Mouse (Mus musculus) Patski (cell line): ENCODE measurements at regions not wholly inside any gene's neighbourhood (a gene's known extent, or its start where the extent isn't known, plus 50 kb on each side); places are given as distances from the start of the nearest gene placed in this dataset.
A peak's percentile ranks its signal among the peaks of the same experiment; 100 is the strongest.

Experiments
- ATAC-seq: fragments of 100-300 bp; one replicate; pipeline ENCODE4 v1.8.0; 2021
- CTCF ChIA-PET: fragments of 350-600 bp; sonication (Branson Sonifier 250); formaldehyde crosslinking; loops from one replicate; lab custom pipeline; 2022; ENCODE audit warnings: inconsistent platforms; lab: Charles Lee
- POLR2A ChIA-PET: fragments of 350-600 bp; sonication (Branson Sonifier 250); formaldehyde crosslinking; loops from one replicate; lab custom pipeline; 2022; ENCODE audit warnings: antibody characterized with exemption, inconsistent platforms; lab: Charles Lee
- DNase-seq: peaks from one replicate; pipeline ENCODE4 v3.0.0-alpha.2; 2011; ENCODE audit warnings: low read depth, low spot score
- H3K27me3 ChIP-seq: fragments of 371-371 bp; one replicate; pipeline ENCODE4 v1.5.1; 2021
- CTCF ChIP-seq: fragments of 100-300 bp; IDR thresholded peaks from one replicate; pipeline ENCODE4 v1.5.1; 2021
- in situ Hi-C: fragments of 300-500 bp; cut with MboI; formaldehyde crosslinking; loops from 3 replicates; pipeline ENCODE4 v1.11.1; 2018; ENCODE audit warnings: low pct_unique_long_range_greater_than_20kb, mixed read lengths

DNA sequence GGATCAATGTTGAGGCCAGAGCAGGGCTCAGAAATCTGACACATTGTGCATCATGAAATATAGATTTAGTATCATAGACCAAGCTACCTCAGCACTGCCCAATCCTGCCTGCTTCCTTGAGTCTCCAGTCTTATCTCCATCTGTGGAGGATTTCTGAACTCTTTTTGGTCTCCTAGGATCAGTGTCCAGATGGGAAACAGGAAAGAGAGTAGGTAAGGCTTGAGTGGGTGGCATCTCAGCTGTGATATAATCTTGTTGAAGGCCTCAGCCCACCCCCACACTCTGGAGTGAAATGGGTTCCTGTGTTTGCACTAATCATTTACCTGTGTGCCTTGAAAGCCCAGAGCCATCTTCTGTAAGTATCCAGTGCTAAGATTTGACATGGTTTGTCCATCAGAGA lies 74.3 kb upstream of the Aff3 start:
- ChIA-PET CTCF (no interaction called here), POLR2A (no interaction called here)
- peaks cover 12% of the 10 kb centered on the region for H3K27me3 ChIP-seq
- TF ChIP-seq CTCF: no peak
- in situ Hi-C loops: no loop called here
- ATAC-seq (no peak), DNase-seq (no peak)

DNA sequence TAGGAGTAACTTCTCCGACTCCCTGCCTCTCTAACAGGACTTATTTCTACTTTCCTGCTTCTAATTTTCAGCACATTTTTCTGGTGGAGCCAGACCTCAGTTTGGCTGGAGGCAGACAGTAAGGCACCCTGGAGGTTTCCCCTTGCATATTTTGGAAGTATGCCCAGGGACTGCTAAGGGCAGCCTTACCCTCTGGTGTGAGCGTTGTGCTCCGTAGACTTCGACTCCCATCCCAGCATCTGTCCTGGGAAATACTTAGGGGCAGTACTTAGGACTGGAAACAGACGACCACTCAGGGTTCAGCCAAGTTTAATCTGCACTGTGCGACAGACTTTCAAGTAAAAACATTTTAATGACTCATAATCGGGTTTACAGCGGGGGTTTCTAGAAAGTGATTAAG lies 71.0 kb upstream of the Aff3 start:
- POLR2A ChIA-PET: no interaction called here
- TF ChIP-seq CTCF: no peak
- DNase-seq (peak; percentile 30), ATAC-seq (no peak)
- CTCF ChIA-PET: no interaction called here
- in situ Hi-C loops: no loop called here
- H3K27me3 ChIP-seq: peaks cover 12% of the 10 kb centered on the region

DNA sequence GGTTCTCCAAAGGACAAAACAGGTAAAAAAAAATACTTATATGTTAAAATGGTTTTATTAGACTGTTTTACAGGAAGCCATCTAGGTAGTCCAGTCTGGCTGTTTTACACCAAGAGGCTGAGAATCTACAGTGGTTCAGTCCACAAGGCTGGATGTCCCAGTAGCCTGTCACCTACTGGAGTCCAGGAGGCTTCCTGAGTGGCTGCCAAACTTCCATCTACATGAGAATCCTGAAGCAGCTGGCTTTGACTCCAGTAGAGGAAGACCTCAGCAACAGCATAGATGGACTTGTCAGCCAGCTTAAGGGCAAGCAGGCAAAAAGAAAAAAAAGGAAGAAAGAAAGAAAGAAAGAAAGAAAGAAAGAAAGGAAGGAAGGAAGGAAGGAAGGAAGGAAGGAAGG lies 68.4 kb upstream of the Aff3 start:
- ATAC-seq: no peak
- in situ Hi-C loops: no loop called here
- no peak for DNase-seq
- no peaks in the 10 kb centered on the region for H3K27me3 ChIP-seq
- CTCF ChIA-PET: no interaction called here
- POLR2A ChIA-PET: no interaction called here
- TF ChIP-seq CTCF: no peak

DNA sequence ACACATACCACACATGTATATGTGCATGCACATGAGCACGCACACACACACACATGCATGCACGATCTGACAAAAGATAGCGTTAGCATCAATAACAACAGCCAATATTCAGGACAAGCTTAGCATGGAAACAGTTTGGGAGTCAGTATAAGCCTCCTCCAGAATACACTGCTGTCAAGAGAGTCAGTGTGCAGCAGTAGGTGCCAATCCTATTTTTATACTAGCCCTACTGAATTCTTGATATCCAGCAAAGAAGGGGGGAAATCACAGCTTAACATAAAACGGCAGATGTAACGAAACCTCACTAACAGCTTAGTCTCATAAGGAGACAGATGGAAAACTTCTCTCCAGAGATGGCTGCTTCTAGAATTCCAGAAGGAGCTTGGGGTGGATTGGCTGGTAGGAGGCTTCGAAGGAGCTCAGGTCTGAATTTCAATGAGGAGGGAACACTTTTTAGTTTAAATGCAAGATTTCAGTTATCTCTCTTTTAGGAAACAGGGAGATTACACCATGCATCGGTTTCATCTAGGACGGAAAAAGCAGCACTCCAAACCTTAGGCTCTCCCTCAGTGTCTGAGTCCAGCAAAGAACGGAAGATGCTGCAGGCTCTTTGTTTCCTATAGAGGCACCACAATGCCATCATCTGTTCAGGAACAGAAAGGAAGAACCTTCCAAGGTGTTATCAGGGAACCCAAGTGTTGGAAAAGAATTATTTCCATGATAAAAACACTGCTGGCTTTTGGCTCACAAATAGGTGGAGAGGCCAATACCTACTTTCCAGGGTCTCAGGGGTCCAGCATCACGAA lies 65.4 kb upstream of the Aff3 start:
- ATAC-seq (no peak), DNase-seq (no peak)
- no peaks in the 10 kb centered on the region for H3K27me3 ChIP-seq
- in situ Hi-C loops: no loop called here
- TF ChIP-seq CTCF: no peak
- ChIA-PET POLR2A (no interaction called here), CTCF (interaction anchor here (0.8 kb wide), 2 partner anchors 10 kb away, joined by 3 to 4 read pairs; no protein-coding TSS in a partner anchor)

DNA sequence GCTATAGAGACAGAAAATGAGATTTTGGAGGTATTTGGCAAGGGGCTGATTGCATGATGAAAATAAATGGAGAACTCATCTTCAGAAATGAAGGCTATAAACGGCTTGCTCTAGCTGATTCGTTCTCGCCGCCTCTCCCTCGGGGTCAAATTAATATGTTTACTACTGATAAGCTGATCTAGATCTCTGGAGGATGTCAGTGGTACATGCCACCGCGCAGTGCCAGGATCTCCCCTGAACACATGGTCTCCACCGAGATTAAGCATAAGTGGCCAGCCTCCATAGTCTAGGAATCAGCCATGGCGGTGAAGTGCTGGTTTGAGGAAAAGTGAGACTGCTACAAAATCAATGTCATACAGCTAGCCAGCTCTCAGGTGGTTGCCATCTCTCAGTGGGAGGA lies 61.0 kb upstream of the Aff3 start:
- DNase-seq (no peak), ATAC-seq (no peak)
- ChIA-PET POLR2A (no interaction called here), CTCF (interaction anchor here (1.3 kb wide), 1 partner anchor 540 kb away, joined by 3 read pairs; no protein-coding TSS in a partner anchor)
- no peaks in the 10 kb centered on the region for H3K27me3 ChIP-seq
- TF ChIP-seq CTCF: no peak
- in situ Hi-C loops: no loop called here

DNA sequence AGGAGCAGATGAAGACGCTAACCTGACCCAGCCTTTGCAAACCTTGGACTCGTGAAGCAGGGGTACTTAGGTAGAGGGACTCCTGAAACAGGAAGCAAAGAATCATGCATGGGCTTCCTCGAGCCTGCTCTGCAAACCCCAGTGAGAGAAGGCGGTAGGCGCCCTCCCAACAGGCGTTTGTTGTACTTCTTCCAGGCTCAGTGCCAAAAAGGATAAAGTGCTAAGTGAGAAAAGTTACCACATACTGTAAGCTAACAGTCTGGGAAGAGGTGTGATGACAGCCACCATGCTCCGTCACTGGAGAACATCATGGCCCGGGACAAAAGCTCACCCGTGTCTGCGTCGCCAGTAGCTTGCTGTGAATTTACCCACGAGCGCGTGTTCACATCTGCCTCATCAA lies 59.9 kb upstream of the Aff3 start:
- H3K27me3 ChIP-seq: no peaks in the 10 kb centered on the region
- no peak for DNase-seq
- in situ Hi-C loops: no loop called here
- POLR2A ChIA-PET: no interaction called here
- CTCF ChIA-PET: interaction anchor here (1.3 kb wide), 1 partner anchor 539 kb away, joined by 3 read pairs; no protein-coding TSS in a partner anchor
- ATAC-seq: no peak
- TF ChIP-seq CTCF: no peak

DNA sequence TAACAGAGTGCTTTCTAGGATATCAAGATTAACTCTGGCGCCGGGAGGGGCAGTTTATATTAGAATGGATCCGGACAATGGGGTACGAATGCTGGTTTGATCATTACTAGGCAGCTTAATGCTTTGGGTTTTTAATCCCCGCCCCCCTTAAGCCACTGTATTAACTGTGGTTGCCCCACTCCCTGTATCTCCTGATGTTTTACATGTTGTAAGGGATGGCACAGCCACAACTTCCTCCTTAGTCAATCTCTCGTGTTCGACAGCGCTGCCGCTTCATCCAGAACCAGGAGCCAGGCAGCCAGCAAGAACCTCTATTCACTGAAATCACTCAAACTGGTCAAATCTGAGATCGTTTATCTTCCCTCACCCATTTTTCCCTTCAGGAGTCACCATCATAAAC lies 57.4 kb upstream of the Aff3 start:
- no peaks in the 10 kb centered on the region for H3K27me3 ChIP-seq
- no peak for DNase-seq
- in situ Hi-C loops: no loop called here
- no peak for TF ChIP-seq CTCF
- ATAC-seq: no peak
- POLR2A ChIA-PET: no interaction called here
- CTCF ChIA-PET: no interaction called here

DNA sequence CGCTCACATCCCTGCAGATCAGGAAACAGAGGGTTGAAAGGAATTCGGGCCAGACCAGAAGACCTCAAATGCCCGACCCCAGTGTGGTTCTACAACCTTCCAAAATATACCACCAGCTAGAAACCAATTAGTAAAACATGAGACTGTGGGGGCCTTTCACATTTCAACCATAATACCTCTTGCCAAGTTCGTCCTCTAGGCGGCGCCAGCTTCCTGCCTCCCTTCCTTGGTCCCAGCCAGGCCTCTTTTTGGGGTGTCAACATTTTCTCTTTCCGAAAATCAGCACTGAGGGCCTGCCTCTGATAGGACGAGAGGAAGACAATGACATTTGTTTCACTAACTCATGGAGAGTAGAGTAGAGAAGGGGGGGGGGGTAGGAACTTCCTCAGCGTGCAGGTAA lies 55.5 kb upstream of the Aff3 start:
- POLR2A ChIA-PET: interaction anchor here (1.2 kb wide), 1 partner anchor 11 kb away, joined by 3 read pairs; no protein-coding TSS in a partner anchor
- DNase-seq: no peak

DNA sequence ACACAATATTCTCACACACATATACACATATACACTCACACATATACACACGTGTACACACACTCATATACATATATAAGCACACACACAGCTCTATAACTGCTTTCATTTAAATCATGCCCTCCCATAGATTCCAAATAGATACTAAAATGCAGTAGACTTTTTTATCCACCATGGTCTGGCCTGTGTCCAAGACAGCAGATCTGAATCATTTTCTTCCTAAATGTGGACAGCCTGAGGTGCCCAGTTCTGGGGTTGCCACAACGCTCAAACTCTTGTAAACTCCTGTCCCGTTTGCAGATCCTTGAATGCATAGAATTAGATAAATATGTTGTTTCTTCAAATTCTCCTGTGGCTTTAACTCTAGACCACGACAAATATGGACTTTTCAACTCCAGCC lies 50.9 kb upstream of the Aff3 start:
- in situ Hi-C loops: no loop called here
- ChIA-PET CTCF (no interaction called here), POLR2A (no interaction called here)
- no peak for TF ChIP-seq CTCF
- H3K27me3 ChIP-seq: no peaks in the 10 kb centered on the region
- ATAC-seq (no peak), DNase-seq (no peak)

More for the DNA sequence above, 55.5 kb upstream of the Aff3 start:
- TF ChIP-seq CTCF: no peak
- in situ Hi-C loops: no loop called here
- H3K27me3 ChIP-seq: no peaks in the 10 kb centered on the region
- CTCF ChIA-PET: interaction anchor here (0.8 kb wide), 1 partner anchor 10 kb away, joined by 3 read pairs; no protein-coding TSS in a partner anchor
- no peak for ATAC-seq
